Mouse (Mus musculus): Measurements from ENCODE around the gene Ajap1. TPM values are rescaled to one million over a fixed set of nuclear protein-coding genes. Genes with fewer than 3 reads are reported as not detected.

Gene Ajap1
- total RNA-seq, 4 experiments from 2014 or later, result 1.2 to 9.5 (median 5.1) TPM

GRCm38 (mm10) chr4:153356236-153356635 lies 126.4 kb downstream of the Ajap1 start:
- no peak for DNase-seq

- DNase-seq, result no peak
Observed at GRCm38 (mm10) chr4:153344999-153345398, 137.6 kb downstream of the Ajap1 start.

- DNase-seq, result no peak
Observed at GRCm38 (mm10) chr4:153340887-153341286, 141.7 kb downstream of the Ajap1 start.

- DNase-seq, result no peak
Observed at GRCm38 (mm10) chr4:153335301-153335799, 147.3 kb downstream of the Ajap1 start.

GRCm38 (mm10) chr4:153327809-153328208 lies 154.8 kb downstream of the Ajap1 start:
- no peak for DNase-seq

Measured in adrenal gland, adult 8-10 months (tissue).